Mouse (Mus musculus) stomach, postnatal 0 days (tissue): Measurements from ENCODE around the gene Lrrc31. TPM values are rescaled to one million over a fixed set of nuclear protein-coding genes. Genes with fewer than 3 reads are reported as not detected.
A peak's percentile ranks its signal among the peaks of the same experiment; 100 is the strongest.

Experiments used
- ATAC-seq: fragments of 200-750 bp; cut with Nextera tagmentation; 2 replicates; pipeline ENCODE4 v1.8.0; 2017; ENCODE audit not compliant: low FRiP score, low TSS enrichment
- DNase-seq: peaks from one replicate; pipeline ENCODE4 v3.0.0-alpha.2; 2016; ENCODE audit warnings: low spot score
- H3K27ac ChIP-seq: fragments of 300-500 bp; sonication (generic); replicated peaks from 2 replicates; pipeline ENCODE4 v1.5.1; 2014; ENCODE audit warnings: mild to moderate bottlenecking, control low read depth
- H3K27me3 ChIP-seq: fragments of 300-500 bp; sonication (generic); 2 replicates; pipeline ENCODE4 v1.6.1; 2014; ENCODE audit warnings: low read length; ENCODE audit not compliant: control insufficient read depth, insufficient read depth
- H3K36me3 ChIP-seq: fragments of 300-500 bp; sonication (generic); 2 replicates; pipeline ENCODE4 v1.6.1; 2014; ENCODE audit warnings: low read length, mixed read lengths; ENCODE audit not compliant: control insufficient read depth, insufficient read depth
- H3K4me1 ChIP-seq: fragments of 300-500 bp; sonication (generic); replicated peaks from 2 replicates; pipeline ENCODE4 v1.6.1; 2014; ENCODE audit warnings: antibody characterized with exemption; ENCODE audit not compliant: control insufficient read depth, insufficient read depth
- H3K4me2 ChIP-seq: fragments of 300-500 bp; sonication (generic); replicated peaks from 2 replicates; pipeline ENCODE4 v1.6.1; 2014; ENCODE audit warnings: low read depth, mild to moderate bottlenecking, control low read depth, moderate library complexity
- H3K4me3 ChIP-seq: fragments of 300-500 bp; sonication (generic); 2 replicates; pipeline ENCODE4 v1.5.1; 2014; ENCODE audit warnings: low read depth, low read length, control low read depth
- H3K9ac ChIP-seq: fragments of 300-500 bp; sonication (generic); 2 replicates; pipeline ENCODE4 v1.6.1; 2014; ENCODE audit warnings: mild to moderate bottlenecking, low read length, control low read depth, mixed read lengths
- H3K9me3 ChIP-seq: fragments of 300-500 bp; sonication (generic); 2 replicates; pipeline ENCODE4 v1.6.1; 2016; ENCODE audit warnings: low read length; ENCODE audit not compliant: control insufficient read depth
- CTCF ChIP-seq: IDR thresholded peaks from 2 replicates; pipeline ENCODE4 v1.5.1; 2016; ENCODE audit warnings: antibody characterized with exemption, low read depth, mild to moderate bottlenecking, moderate library complexity
- EP300 ChIP-seq: optimal IDR thresholded peaks from 2 replicates; pipeline ENCODE3; 2016; ENCODE audit warnings: antibody characterized with exemption
- WGBS: fragments of 180-500 bp; shearing (Covaris S2); extraction: QIAGEN DNeasy Blood & Tissue Kit; methylation state at CpG from one replicate; pipeline ENCODE4 v1.1.7; 2014; 5-methylcytosine and 5-hydroxymethylcytosine counted together
- polyA plus RNA-seq: library from polyadenylated mRNA; unstranded; fragments of >200 nt; fragmentation: Nextera tagmentation; extraction: Ambion mirVana; gene quantifications from 2 replicates; pipeline ENCODE4 v1.2.1, GENCODE M21; 2015

Gene Lrrc31
- polyA plus RNA-seq, 1 experiment from 2014 or later, result 16.1 TPM

DNA sequence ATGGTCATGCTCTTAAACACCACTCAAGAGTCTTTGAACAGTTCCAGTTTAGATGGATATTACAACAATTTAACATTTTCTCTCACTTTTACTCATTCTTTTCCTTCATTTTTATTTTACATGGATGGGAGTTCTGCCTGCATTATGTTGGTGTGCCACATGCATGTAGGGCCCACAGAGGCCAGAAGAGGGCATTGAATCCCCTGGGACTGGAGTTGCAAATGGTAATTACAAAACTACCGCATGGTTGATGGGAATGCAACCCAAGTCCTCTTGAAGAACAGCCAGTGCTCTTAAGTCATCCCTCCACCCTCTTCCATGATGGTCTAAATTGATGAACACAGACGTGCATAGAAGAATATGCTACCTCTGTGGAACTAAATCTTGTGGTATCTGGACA lies 22.8 kb upstream of the Lrrc31 start:
- Histone ChIP-seq H3K4me1 (no peaks in the 10 kb centered on the region), H3K4me3 (no peak overlapping the region), H3K27me3 (no peaks in the 10 kb centered on the region), H3K36me3 (no peaks in the 10 kb centered on the region), H3K9me3 (no peaks in the 10 kb centered on the region), H3K9ac (no peak overlapping the region), H3K27ac (no peak overlapping the region), H3K4me2 (no peak overlapping the region)
- ATAC-seq, result no peak
- 80% methylated on average over 2 of the region's 2 CpGs for WGBS
- no peak for DNase-seq
- TF ChIP-seq EP300 (no peak), CTCF (0 out of 2 replicates have a peak, but pooled peaks have one; percentile 29)

DNA sequence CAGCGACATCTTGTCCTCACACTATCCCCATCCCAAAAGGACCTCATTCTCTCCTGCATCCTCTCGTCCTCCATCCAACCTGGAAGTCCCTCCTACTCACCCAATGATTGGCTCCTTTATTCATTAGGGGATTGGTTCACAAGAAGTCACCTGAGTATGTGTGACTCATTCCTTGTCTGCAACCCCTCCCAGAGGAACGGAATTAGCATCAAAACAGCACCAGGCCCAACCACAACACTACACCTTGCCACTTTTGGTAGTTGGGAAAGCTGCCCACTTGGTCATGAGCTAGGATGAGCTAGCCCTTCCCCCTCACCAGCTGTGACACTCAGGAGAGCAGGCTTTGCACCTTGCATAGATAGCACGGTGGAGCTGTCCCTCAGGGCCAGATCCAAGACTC lies 22.4 kb upstream of the Lrrc31 start:
- Histone ChIP-seq H3K4me2 (no peak overlapping the region), H3K27me3 (no peaks in the 10 kb centered on the region), H3K4me3 (no peak overlapping the region), H3K4me1 (no peaks in the 10 kb centered on the region), H3K9ac (no peak overlapping the region), H3K27ac (no peak overlapping the region), H3K9me3 (no peaks in the 10 kb centered on the region), H3K36me3 (no peaks in the 10 kb centered on the region)
- no peak for ATAC-seq
- DNase-seq, result no peak
- no peak for TF ChIP-seq EP300
- TF ChIP-seq CTCF, result no peak
- WGBS, result 87% methylated on average over 4 of the region's 4 CpGs

DNA sequence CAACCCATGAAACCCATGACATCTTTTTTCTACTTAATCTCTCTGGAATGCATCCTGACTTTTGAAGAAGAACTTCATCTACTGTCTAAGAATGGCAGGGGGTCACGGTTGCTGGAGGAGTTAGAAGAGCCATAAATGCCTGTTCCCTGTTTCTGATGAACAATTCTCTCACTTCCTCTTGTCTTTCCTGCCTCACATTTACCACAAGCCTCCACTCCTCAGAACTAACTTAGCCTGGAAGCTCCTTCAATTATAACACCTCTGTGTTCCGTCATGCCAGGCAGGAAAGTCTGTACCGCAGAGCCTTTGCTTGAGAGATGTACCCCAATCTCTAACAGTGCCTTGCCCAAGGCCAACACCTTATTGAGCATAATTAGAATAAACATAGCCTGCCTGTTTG lies 19.0 kb upstream of the Lrrc31 start:
- Histone ChIP-seq H3K27ac (no peak overlapping the region), H3K27me3 (no peaks in the 10 kb centered on the region), H3K36me3 (no peaks in the 10 kb centered on the region), H3K4me1 (no peaks in the 10 kb centered on the region), H3K4me2 (no peak overlapping the region), H3K4me3 (no peak overlapping the region), H3K9me3 (no peaks in the 10 kb centered on the region), H3K9ac (no peak overlapping the region)
- no peak for DNase-seq
- no peak for ATAC-seq
- WGBS, result 86% methylated on average over 3 of the region's 3 CpGs
- TF ChIP-seq EP300 (no peak), CTCF (no peak)

DNA sequence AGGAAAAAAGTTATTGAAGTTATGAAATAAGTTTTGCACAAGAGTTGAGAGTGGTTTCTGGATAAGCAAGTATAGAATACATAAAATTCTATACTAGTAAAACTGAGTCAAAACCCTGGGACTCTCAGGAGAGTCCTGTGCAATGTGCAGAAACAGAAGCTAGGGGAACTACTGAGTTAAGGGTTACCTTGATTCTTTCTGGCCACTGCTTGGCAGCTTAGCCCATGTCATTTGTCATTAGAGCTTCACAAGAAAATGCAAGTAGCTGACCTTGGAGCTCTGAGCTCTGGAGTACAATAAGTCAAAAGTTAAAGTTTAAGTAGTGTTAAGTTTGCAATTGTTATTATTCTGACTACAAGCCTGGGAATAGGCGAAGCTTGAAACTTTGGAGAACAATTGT lies 13.7 kb upstream of the Lrrc31 start:
- Histone ChIP-seq H3K9ac (no peak overlapping the region), H3K27me3 (no peaks in the 10 kb centered on the region), H3K4me1 (no peaks in the 10 kb centered on the region), H3K27ac (no peak overlapping the region), H3K9me3 (no peaks in the 10 kb centered on the region), H3K36me3 (no peaks in the 10 kb centered on the region), H3K4me3 (no peak overlapping the region), H3K4me2 (no peak overlapping the region)
- WGBS, result 57% methylated on average over 1 of the region's 1 CpGs
- TF ChIP-seq CTCF (peak; percentile 54), EP300 (no peak)
- ATAC-seq (no peak), DNase-seq (no peak)

DNA sequence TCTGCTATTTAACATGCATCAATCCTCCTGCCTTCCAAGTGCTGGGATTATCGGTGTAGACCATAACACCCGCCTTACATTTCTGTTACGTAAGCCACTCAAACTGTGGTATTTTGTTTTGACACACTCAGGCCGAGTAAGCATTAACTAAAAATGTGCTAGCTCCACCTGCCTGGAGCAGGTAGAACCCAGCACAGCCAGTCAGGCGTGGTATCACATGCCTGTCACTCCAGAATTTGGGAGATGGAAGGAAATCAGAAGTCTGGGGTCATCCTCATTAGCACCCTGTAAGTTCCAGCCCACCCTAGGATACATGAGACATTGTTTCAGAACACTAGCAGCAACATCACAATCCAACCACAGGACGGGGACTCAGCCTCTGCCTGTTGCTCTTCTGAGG lies 10.5 kb upstream of the Lrrc31 start:
- ATAC-seq, result no peak
- H3K4me2 ChIP-seq, result no peak overlapping the region
- DNase-seq, result no peak
- no peak overlapping the region for H3K4me3 ChIP-seq
- H3K27ac ChIP-seq, result no peak overlapping the region
- no peaks in the 10 kb centered on the region for H3K36me3 ChIP-seq
- H3K27me3 ChIP-seq, result no peaks in the 10 kb centered on the region
- TF ChIP-seq EP300 (no peak), CTCF (no peak)
- no peaks in the 10 kb centered on the region for H3K4me1 ChIP-seq
- WGBS, result 74% methylated on average over 6 of the region's 6 CpGs
- no peak overlapping the region for H3K9ac ChIP-seq
- no peaks in the 10 kb centered on the region for H3K9me3 ChIP-seq

DNA sequence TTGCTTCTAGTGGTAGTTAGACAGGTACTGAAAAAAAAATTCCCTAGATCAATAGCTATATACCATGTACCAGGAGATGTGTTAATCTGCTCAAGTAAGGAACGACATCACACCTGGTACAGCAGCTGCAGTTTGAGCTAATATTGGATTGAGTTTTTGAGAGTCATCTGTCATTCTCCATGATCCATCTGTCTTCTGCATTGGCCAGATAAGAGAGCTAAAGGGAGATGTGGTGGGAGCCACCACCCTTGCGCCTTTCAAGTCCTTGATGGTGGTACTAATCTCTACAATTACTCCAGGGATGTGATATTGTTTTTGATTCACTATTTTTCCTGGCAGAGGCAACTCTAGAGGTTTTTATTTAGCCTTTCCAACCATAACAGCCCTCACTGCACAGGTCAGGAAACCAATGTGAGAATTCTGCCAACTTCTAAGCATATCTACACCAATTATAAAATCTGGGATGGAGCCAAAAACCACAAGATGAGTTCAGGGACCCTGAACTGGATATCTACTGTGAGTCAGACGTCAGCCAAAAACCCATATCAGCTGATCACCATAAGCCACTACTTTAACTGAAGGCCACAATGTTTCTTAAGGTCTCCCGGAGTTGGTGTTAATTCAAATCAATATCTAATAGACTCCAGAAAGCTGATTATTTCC lies 7.1 kb upstream of the Lrrc31 start:
- ATAC-seq, result no peak

More for the DNA sequence above, 7.1 kb upstream of the Lrrc31 start:
- Histone ChIP-seq H3K4me1 (no peaks in the 10 kb centered on the region), H3K27me3 (no peaks in the 10 kb centered on the region), H3K36me3 (no peaks in the 10 kb centered on the region), H3K4me2 (no peak overlapping the region), H3K27ac (no peak overlapping the region), H3K9me3 (no peaks in the 10 kb centered on the region), H3K9ac (no peak overlapping the region), H3K4me3 (no peak overlapping the region)
- DNase-seq, result no peak
- 71% methylated on average over 4 of the region's 4 CpGs for WGBS
- no peak for TF ChIP-seq EP300
- no peak for TF ChIP-seq CTCF
